Mouse (Mus musculus) heart, embryonic 13.5 days (tissue): ENCODE data around the gene Zcwpw1. TPM values are rescaled to one million over a fixed set of nuclear protein-coding genes. Genes with fewer than 3 reads are reported as not detected.
"Not testable (repeated sequence)": the region's sequence is repeated elsewhere in the genome, so short reads cannot be mapped to it uniquely, and the experiment has no call there.

Source experiments
- ATAC-seq: fragments of 200-750 bp; cut with Nextera tagmentation; 2 replicates; pipeline ENCODE4 v1.8.0; 2017; ENCODE audit warnings: moderate TSS enrichment; ENCODE audit not compliant: insufficient number of reproducible peaks, low FRiP score, low TSS enrichment; ENCODE audit errors: extremely low read depth
- H3K27ac ChIP-seq: fragments of 300-500 bp; sonication (generic); replicated peaks from 2 replicates; pipeline ENCODE4 v1.5.1; 2015; ENCODE audit warnings: moderate library complexity, mild to moderate bottlenecking, inconsistent platforms
- H3K27me3 ChIP-seq: fragments of 300-500 bp; sonication (generic); replicated peaks from 2 replicates; pipeline ENCODE4 v1.6.1; 2015; ENCODE audit warnings: mild to moderate bottlenecking, inconsistent platforms
- H3K36me3 ChIP-seq: fragments of 300-500 bp; sonication (generic); 2 replicates; pipeline ENCODE4 v1.6.1; 2015; ENCODE audit warnings: mild to moderate bottlenecking, inconsistent platforms
- H3K4me1 ChIP-seq: fragments of 300-500 bp; sonication (generic); 2 replicates; pipeline ENCODE4 v1.6.1; 2015; ENCODE audit warnings: inconsistent platforms
- H3K4me2 ChIP-seq: fragments of 300-500 bp; sonication (generic); 2 replicates; pipeline ENCODE4 v1.6.1; 2015; ENCODE audit warnings: inconsistent platforms, mild to moderate bottlenecking, moderate library complexity
- H3K4me3 ChIP-seq: fragments of 300-500 bp; sonication (generic); 2 replicates; pipeline ENCODE4 v1.5.1; 2015; ENCODE audit warnings: moderate library complexity, mild to moderate bottlenecking, inconsistent platforms
- H3K9ac ChIP-seq: fragments of 300-500 bp; sonication (generic); 2 replicates; pipeline ENCODE4 v1.6.1; 2015; ENCODE audit warnings: inconsistent platforms, mild to moderate bottlenecking, moderate library complexity
- H3K9me3 ChIP-seq: fragments of 300-500 bp; sonication (generic); 2 replicates; pipeline ENCODE4 v1.6.1; 2016; ENCODE audit warnings: inconsistent platforms
- WGBS: fragments of 180-500 bp; shearing (Covaris S2); methylation state at CpG from one replicate; pipeline ENCODE4 v1.1.7; 2015; ENCODE audit warnings: mixed read lengths; 5-methylcytosine and 5-hydroxymethylcytosine counted together
- polyA plus RNA-seq: library from polyadenylated mRNA; unstranded; fragments of >200 nt; fragmentation: Nextera tagmentation; extraction: Ambion mirVana; gene quantifications from 2 replicates; pipeline ENCODE4 v1.2.1, GENCODE M21; 2015

Gene Zcwpw1
- polyA plus RNA-seq, 1 experiment from 2014 or later: 7.7 TPM

GRCm38 (mm10) chr5:137850313-137850712 is 62.7 kb downstream of the Zcwpw1 start:
- H3K4me3 ChIP-seq, ATAC-seq, H3K36me3 ChIP-seq, H3K9me3 ChIP-seq, H3K4me1 ChIP-seq, H3K4me2 ChIP-seq, H3K9ac ChIP-seq, H3K27ac ChIP-seq, H3K27me3 ChIP-seq: not testable (repeated sequence)
- WGBS: 69% methylated on average over 1 of the region's 1 CpGs

- H3K9me3 ChIP-seq, H3K27me3 ChIP-seq, ATAC-seq, H3K4me1 ChIP-seq, H3K4me2 ChIP-seq, H3K9ac ChIP-seq, H3K27ac ChIP-seq, H3K4me3 ChIP-seq, H3K36me3 ChIP-seq: not testable (repeated sequence)
- 54% methylated on average over 3 of the region's 3 CpGs for WGBS
These were observed 67.3 kb downstream of the Zcwpw1 start for GRCm38 (mm10) chr5:137854907-137855306.

- not testable (repeated sequence) for H3K27me3 ChIP-seq
- 65% methylated on average over 5 of the region's 5 CpGs for WGBS
These were observed 69.3 kb downstream of the Zcwpw1 start for GRCm38 (mm10) chr5:137856870-137857269.

GRCm38 (mm10) chr5:137857960-137858710 is 70.5 kb downstream of the Zcwpw1 start, which contains the start of gene Pilrb1:
TSS of gene Pilrb1 (minus strand) at chr5:137858106.
- not testable (repeated sequence) for H3K9ac ChIP-seq, H3K27ac ChIP-seq, ATAC-seq, H3K9me3 ChIP-seq, H3K4me1 ChIP-seq, H3K36me3 ChIP-seq, H3K4me3 ChIP-seq, H3K27me3 ChIP-seq, H3K4me2 ChIP-seq
- WGBS: 40% methylated on average over 2 of the region's 2 CpGs

More at GRCm38 (mm10) chr5:137856870-137857269, 69.3 kb downstream of the Zcwpw1 start:
- not testable (repeated sequence) for H3K36me3 ChIP-seq, H3K9me3 ChIP-seq, H3K27ac ChIP-seq, H3K4me1 ChIP-seq, ATAC-seq, H3K9ac ChIP-seq, H3K4me3 ChIP-seq, H3K4me2 ChIP-seq

GRCm38 (mm10) chr5:137864008-137864407 is 76.4 kb downstream of the Zcwpw1 start:
- not testable (repeated sequence) for H3K9me3 ChIP-seq, ATAC-seq, H3K27ac ChIP-seq, H3K4me1 ChIP-seq, H3K4me3 ChIP-seq, H3K4me2 ChIP-seq, H3K27me3 ChIP-seq, H3K9ac ChIP-seq, H3K36me3 ChIP-seq
- WGBS: 71% methylated on average over 1 of the region's 1 CpGs

GRCm38 (mm10) chr5:137868600-137868999 is 81.0 kb downstream of the Zcwpw1 start:
- H3K27me3 ChIP-seq, H3K4me1 ChIP-seq, ATAC-seq, H3K9me3 ChIP-seq, H3K27ac ChIP-seq, H3K9ac ChIP-seq, H3K4me2 ChIP-seq, H3K36me3 ChIP-seq, H3K4me3 ChIP-seq: not testable (repeated sequence)
- 51% methylated on average over 2 of the region's 2 CpGs for WGBS

- WGBS: 40% methylated on average over 3 of the region's 3 CpGs
- not testable (repeated sequence) for H3K9ac ChIP-seq, H3K9me3 ChIP-seq, ATAC-seq, H3K36me3 ChIP-seq, H3K27me3 ChIP-seq, H3K4me2 ChIP-seq, H3K4me3 ChIP-seq, H3K27ac ChIP-seq, H3K4me1 ChIP-seq
These were observed 84.2 kb downstream of the Zcwpw1 start, which contains the start of gene Pilrb2 for GRCm38 (mm10) chr5:137871644-137872380. TSS of gene Pilrb2 (minus strand) at chr5:137871815.

Other genes starting within 250 kb of the Zcwpw1 start
- 0.27 and 0.35 TPM in 2 replicates for gene Actl6b, start 234.3 kb upstream of the Zcwpw1 start, polyA plus RNA-seq
- 0.59 and 2.5 TPM in 2 replicates for gene Tfr2, start 218.0 kb upstream of the Zcwpw1 start, polyA plus RNA-seq
- 16.4 and 18.4 TPM in 2 replicates for gene Mospd3, start 186.7 kb upstream of the Zcwpw1 start, polyA plus RNA-seq
- gene Pcolce, start 174.0 kb upstream of the Zcwpw1 start, polyA plus RNA-seq: 113 and 114 TPM in 2 replicates
- 0.12 and 0.23 TPM in 2 replicates for gene Fbxo24, start 158.8 kb upstream of the Zcwpw1 start, polyA plus RNA-seq
- 21.8 and 24.2 TPM in 2 replicates for gene Lrch4, start 158.7 kb upstream of the Zcwpw1 start, polyA plus RNA-seq
- gene Gm20605, start 158.6 kb upstream of the Zcwpw1 start, polyA plus RNA-seq: 5.5 TPM in 2 replicates
- 3.9 and 4.1 TPM in 2 replicates for gene Sap25, start 146.5 kb upstream of the Zcwpw1 start, polyA plus RNA-seq
- 0.14 TPM in 1 of 2 replicates, not detected in the other for gene Irs3, start 142.1 kb upstream of the Zcwpw1 start, polyA plus RNA-seq
- gene Agfg2, start 103.1 kb upstream of the Zcwpw1 start, polyA plus RNA-seq: 19.7 and 20.7 TPM in 2 replicates
- 1.3 and 1.5 TPM in 2 replicates for gene Nyap1, start 46.2 kb upstream of the Zcwpw1 start, polyA plus RNA-seq
- gene Tsc22d4, start 42.1 kb upstream of the Zcwpw1 start, polyA plus RNA-seq: 128 and 131 TPM in 2 replicates
- 18.3 and 22.3 TPM in 2 replicates for gene Ppp1r35, start 8.9 kb upstream of the Zcwpw1 start, polyA plus RNA-seq
- gene Mepce, start 143 bp upstream of the Zcwpw1 start, polyA plus RNA-seq: 6.2 and 8.5 TPM in 2 replicates
- gene Pilra, start 48.5 kb downstream of the Zcwpw1 start, polyA plus RNA-seq: 2.1 and 4.2 TPM in 2 replicates
- 0.59 and 0.71 TPM in 2 replicates for gene Pilrb1, start 70.3 kb downstream of the Zcwpw1 start, polyA plus RNA-seq
- gene Pilrb2, start 84.0 kb downstream of the Zcwpw1 start, polyA plus RNA-seq: 3.2 and 3.9 TPM in 2 replicates
- 0.13 TPM in 1 of 2 replicates, not detected in the other for gene Cyp3a13, start 133.8 kb downstream of the Zcwpw1 start, polyA plus RNA-seq
- 0.04 TPM in 2 replicates for gene Gjc3, start 175.3 kb downstream of the Zcwpw1 start, polyA plus RNA-seq
- gene Azgp1, start 193.7 kb downstream of the Zcwpw1 start, polyA plus RNA-seq: not detected in 2 replicates
- gene Smok3a, start 233.5 kb downstream of the Zcwpw1 start, polyA plus RNA-seq: not detected in 2 replicates
- not detected in 2 replicates for gene Smok3b, start 233.6 kb downstream of the Zcwpw1 start, polyA plus RNA-seq